Mouse (Mus musculus) right cerebral cortex, postnatal 36 days (tissue): ENCODE results near the gene Itpr2.

Experiments
- DNase-seq, 2 experiments: peaks; one replicate each; pipeline ENCODE4 v3.0.0; 2022; ENCODE audit warnings: low spot score in 2 of 2, mixed read lengths in 1 of 2

Gene Itpr2

GRCm38 (mm10) chr6:146112211-146112610 is 389.8 kb downstream of the Itpr2 start:
- no peak for DNase-seq

GRCm38 (mm10) chr6:146111781-146112180 is 390.2 kb downstream of the Itpr2 start:
- no peak for DNase-seq

- DNase-seq, result no peak
Measured at GRCm38 (mm10) chr6:146110832-146111741, 390.9 kb downstream of the Itpr2 start.

DNA sequence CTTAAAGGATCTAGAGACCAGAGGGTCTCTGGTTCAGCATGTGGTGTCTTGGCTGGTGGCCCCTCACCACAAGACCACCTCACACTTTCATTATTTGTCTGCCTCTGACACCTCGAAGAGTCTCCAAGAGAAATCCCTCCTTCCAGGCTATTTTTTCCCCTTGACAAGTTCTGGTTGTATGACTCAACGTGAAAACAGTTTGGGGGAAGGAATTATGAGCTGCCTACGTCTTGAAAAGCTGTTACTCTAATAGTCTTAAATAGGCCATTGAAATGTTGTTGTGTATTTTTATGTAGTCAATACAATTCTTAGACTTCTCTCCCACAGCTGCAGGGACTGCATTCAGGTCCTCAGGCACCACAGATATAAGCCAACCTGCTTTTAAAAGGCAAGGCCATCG is 391.6 kb downstream of the Itpr2 start:
- no peak for DNase-seq

GRCm38 (mm10) chr6:146108695-146109094 is 393.3 kb downstream of the Itpr2 start:
- DNase-seq, result no peak

- DNase-seq, result no peak
Measured at GRCm38 (mm10) chr6:146107117-146107832, 394.7 kb downstream of the Itpr2 start.

GRCm38 (mm10) chr6:146083056-146083961 is 418.7 kb downstream of the Itpr2 start:
- DNase-seq, result no peak

DNA sequence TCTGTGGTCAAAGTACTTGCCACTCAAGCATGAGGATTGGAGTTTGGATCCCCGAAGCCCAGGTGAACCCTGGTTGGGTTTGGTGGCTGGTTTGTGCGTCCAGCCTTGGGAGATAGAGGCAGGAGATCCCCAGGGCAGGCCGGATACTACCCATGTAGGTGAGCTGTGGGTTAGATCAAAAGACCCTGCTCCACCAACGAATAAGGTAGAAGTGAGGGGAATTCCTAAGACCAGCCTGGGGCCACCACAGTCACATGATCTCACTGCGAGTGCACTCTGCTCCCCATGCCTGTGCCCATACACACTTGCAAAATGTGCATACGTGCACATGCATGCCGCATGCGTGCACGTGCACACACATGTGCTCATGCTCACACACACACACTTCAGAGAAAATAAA is 419.5 kb downstream of the Itpr2 start:
- no peak for DNase-seq

DNA sequence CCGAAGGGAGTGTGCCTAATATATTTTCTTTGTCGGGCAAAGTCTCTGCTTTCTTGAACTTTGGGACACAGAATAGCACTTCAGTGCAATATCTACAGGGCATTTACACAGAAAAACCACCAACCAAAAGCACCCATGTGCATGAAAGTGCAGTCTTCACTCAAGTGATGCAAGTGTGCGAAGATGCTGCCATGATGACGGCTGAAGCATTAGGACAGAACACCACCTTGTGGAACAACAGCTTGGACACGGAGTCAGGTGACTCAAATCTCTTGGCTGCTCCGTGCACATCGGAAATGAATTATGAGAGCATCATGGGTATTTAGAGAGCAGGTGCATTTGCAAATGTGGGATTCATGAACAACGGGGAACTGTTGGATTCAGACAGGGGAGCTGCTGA is 420.4 kb downstream of the Itpr2 start:
- DNase-seq, result no peak

DNA sequence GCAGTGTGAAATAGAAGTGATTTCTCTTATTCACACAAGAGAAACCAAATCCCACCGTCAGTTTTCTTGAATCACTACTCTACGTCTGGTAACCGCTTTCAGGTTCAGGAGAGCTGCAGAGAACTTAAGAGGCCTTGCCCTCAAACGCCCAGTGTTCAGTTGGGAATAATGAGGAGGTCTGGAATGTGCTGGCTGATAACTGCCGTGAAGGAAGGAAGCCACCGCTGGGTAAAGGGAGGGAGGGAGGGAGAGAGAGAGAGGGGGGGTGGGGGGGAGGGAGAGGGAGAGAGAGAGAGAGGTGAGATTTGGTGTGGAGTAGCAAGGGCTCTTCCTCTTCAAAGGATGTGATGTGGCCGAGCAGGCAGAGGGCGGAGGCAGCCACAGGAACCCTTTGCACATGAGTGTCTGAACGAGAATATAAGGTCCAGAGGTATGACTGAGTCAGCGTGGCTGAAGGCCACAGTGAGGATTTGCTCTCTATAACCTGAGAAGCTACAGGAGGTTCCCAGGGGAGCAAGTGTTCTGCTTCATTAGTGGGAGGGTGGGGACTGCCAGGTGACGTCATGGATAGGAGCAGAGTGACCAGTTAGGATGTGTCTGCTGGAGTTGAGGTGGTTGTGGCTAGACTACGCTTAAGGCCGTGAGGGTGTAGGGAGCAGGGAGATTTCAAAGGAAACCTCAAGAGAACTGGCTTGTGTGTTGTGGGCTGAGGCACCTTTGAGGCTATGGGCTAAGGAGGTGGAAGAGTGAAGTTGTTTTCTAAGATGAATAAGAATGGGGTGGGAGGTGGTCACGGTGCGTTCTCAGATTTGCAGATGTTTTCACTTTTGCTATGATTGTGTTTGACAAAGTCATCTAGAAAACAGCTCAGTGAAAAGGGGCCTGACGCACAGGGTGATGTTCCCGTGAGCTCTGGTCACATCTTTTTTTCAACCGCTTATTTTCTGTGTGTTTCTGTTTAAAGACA is 421.2 kb downstream of the Itpr2 start:
- DNase-seq, result no peak

GRCm38 (mm10) chr6:146079734-146080443 is 422.1 kb downstream of the Itpr2 start:
- DNase-seq, result no peak

GRCm38 (mm10) chr6:146079261-146079660 is 422.8 kb downstream of the Itpr2 start:
- peak in 1 of 2 experiments; percentile 14 for DNase-seq

DNA sequence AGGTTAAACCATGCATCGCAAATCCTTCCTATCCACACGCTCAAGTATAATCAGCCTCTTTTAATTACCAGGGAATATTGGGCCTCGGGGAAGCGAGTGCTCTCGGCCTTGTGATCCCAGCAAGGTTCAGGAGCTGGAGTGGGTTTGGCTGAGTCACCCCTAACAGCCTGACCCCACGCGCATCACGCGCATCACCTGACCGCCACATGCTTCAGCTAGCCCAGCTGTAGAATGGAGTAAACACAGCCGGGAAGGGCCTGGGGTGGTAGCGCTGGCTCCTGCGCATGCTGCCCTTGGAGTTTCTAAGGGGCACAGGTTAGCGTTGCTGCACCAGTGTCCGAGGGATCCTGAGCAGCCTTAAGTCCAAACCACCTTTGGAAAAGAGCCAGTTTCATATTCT is 423.9 kb downstream of the Itpr2 start:
- no peak for DNase-seq

- no peak for DNase-seq
Measured at GRCm38 (mm10) chr6:146077124-146077889, 424.7 kb downstream of the Itpr2 start.

- DNase-seq, result no peak
Measured at GRCm38 (mm10) chr6:146072842-146073241, 429.2 kb downstream of the Itpr2 start.

DNA sequence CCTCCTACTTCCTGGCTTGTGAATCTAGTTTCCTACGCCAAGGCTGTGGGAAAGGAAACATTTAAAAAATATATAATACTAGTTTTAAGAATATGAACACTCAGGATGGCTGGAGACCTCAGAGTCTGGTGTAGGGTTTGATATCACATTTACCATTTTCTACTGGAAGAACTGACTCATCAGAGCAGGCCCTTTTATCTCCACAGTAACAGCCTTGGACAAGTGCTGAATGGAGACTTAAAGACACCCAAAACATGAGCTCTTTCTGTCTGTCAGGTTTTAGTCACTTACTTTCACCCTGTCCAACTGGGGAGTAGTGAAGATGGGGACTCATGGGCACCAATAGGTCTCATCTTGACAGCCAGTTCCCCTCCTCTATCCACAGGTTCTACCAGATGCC is 430.1 kb downstream of the Itpr2 start:
- DNase-seq, result no peak
